Mouse (Mus musculus) induced T-regulatory cell, adult 2 months (primary cell): ENCODE results near the gene Lrrc45.

Experiments
- DNase-seq: peaks from one replicate; pipeline ENCODE4 v3.0.0-alpha.2; 2012; ENCODE audit warnings: low read depth

Lrrc45 gene

GRCm38 (mm10) chr11:120713580-120714518 is at the start of gene Lrrc45, which contains the start of gene Cenpx:
Gene Lrrc45 (plus strand): TSS chr11:120713925.
Gene Cenpx (minus strand): TSS chr11:120713738.
- peak; percentile 99 for DNase-seq

GRCm38 (mm10) chr11:120665406-120665805 is 48.3 kb upstream of the Lrrc45 start:
- no peak for DNase-seq

- no peak for DNase-seq
Observed at GRCm38 (mm10) chr11:120666617-120667016, 47.1 kb upstream of the Lrrc45 start.

GRCm38 (mm10) chr11:120672687-120673593 is 40.8 kb upstream of the Lrrc45 start, which contains the start of gene Aspscr1:
Gene Aspscr1 (plus strand): TSS chr11:120672973.
- peak; percentile 98 for DNase-seq

DNA sequence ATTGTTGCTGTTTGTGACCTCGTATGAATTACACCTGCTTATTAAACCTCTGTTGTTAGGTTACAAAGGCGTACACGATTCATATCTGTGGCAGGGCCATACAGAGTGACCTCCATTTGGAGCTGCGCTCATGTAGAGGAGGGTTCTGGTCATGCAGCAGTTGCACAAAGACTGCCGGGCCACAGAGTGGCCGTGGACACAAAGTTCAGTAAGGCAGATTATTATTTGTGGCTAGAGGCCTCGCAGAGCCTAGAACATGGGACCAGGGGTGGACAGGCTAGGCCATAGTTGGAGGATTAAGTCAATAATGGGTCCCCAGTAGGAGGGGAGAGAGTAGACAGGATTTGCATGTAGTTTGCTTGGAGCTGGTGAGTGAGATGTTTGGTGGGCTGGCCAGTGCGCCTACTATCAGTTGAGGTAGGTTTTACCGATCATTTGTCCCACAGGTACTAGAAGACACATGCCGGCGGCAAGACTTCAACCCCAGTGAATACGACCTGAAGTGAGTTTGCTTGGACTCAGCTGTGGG is 40.1 kb upstream of the Lrrc45 start:
- no peak for DNase-seq

DNA sequence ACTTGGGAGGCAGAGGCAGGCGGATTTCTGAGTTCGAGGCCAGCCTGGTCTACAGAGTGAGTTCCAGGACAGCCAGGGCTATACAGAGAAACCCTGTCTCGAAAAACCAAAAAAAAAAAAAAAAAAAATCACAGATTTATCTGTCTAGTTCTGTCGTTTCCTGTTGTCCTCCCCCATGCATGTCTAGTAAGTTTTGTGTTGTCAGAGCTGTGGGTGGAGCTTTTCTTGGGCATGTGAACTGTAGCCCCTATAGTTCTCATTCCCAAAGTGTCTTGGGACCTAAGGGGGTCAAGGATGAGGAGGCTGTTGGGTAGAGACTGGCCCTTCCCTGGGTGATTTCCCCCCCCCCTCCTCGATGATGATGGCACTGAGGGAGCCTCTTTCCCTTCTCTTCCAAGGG is 37.9 kb upstream of the Lrrc45 start:
- DNase-seq, result peak; percentile 57

DNA sequence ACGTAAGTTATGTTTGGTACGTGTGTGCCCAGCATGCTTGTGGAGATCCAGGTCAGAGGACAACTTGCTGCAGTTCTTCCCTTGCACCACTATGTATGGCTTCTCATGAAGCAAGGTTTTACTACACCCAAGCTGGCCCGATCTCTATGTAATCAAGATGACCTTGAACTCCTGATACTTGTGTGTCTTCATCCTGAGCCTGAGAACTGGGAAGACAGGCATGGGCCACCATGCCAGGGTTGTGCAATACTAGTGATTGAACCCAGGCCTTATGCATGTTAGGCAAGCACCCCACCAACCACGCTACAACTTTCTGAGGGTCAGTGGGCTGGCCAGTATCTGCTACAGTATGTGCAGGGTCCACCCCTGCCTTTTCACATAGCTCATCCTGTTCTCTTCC is 36.8 kb upstream of the Lrrc45 start:
- DNase-seq, result no peak

GRCm38 (mm10) chr11:120679909-120680308 is 33.8 kb upstream of the Lrrc45 start:
- DNase-seq, result peak; percentile 61

- no peak for DNase-seq
Observed at GRCm38 (mm10) chr11:120682683-120683082, 31.0 kb upstream of the Lrrc45 start.

DNA sequence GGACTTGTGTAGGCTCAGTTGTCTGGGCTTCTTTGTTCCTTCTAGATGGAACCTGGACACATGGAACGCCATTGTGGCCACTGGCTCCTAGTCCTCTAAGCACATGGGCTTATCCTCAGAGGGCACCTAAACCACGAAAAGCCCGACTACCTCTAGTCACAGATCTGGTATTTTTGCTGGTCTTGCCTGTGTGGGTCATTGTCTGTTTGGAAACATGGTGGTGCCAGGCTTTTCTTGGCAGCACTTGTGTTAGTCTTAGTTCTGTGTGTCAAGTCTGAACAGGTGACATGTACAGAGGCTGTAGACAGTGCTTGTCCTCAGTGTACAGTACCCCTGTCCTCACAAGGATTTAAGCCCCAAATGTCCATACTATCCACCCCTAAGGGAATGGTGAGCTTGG is 30.2 kb upstream of the Lrrc45 start:
- no peak for DNase-seq

DNA sequence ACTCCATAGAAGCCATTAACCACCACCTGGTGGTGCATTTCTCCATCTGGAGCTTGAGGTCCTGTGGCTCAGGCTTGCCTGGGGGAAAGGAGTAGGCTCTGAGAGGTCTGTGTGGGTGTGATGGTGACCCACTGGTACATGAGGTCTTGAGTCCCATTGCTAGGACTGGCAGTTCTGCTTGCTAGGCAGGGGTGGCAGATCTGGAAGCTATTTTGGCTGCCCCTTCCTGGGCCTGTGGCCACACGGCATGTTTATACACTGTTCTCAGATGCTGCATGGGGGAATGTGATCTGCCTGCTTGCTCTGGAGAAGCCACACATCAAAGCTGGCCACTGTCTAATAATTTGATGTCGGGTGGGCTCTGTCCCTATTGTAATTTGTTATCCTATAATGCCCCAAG is 29.6 kb upstream of the Lrrc45 start:
- DNase-seq, result no peak

DNA sequence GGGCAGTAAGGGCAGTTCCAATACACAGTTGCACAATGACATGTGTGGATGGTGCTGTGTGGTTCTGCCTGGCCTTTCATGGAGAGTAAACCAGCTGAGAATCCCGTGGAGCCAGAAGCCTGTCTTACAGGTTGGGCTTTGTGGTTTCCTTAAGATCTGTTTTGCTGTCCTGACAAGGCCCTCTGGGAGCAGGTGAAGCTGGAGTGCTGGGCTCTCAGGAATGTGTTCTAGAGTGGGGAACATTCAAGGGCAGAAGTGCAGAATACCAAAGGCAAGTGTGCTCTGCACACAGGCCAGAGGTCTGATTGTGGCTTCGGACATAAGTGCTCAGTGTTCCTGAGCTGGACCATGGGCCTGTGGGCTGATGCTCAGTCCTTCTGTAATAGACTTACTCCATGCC is 29.1 kb upstream of the Lrrc45 start:
- DNase-seq, result no peak

- DNase-seq, result no peak
Observed at GRCm38 (mm10) chr11:120686650-120687272, 27.0 kb upstream of the Lrrc45 start.

DNA sequence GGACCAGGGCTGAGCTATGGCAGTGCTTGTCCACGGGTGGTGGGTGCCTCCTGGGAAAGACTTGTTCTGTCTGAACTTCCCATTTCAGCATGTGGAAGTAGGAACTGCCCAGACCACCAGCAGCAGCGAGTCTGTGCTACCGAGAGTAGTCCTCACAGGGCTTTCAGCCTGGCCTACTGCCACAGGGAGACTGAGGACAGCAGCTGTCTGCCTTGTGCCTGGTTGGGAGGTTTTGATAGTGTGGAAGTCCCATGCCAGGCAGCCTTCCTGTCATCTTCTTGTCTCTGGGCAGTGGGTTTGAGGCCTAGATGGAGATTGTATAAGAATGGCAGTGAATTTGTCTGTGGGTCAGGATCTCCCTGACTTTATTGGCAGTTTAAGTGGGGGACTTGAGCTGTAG is 24.4 kb upstream of the Lrrc45 start:
- no peak for DNase-seq

DNA sequence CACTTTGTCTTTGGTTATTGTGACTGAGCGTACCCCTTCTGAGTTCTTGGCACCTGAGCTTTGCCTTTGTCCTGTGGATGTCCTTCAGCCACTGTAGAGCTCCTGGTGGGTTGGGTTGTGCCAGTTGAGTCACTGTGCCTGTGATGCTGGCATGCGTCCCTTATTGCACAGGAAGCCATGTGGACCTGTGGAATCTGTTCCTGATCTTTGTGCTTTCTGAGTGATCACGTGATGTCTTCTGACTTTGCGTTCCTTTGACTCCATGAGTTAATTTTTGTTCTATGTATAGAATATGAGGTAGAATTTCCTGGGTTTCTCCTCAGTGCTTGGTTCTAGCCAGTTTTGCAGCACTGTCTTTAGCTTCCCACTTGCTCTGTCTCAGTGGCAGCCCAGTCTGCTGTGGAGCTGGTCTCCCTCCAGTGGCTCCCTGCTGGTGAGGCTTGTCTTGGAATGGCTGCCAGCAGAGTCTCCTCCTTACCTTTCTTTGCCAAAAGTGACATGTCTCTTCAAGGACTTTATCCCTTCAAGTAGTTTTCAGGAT is 21.2 kb upstream of the Lrrc45 start:
- no peak for DNase-seq

DNA sequence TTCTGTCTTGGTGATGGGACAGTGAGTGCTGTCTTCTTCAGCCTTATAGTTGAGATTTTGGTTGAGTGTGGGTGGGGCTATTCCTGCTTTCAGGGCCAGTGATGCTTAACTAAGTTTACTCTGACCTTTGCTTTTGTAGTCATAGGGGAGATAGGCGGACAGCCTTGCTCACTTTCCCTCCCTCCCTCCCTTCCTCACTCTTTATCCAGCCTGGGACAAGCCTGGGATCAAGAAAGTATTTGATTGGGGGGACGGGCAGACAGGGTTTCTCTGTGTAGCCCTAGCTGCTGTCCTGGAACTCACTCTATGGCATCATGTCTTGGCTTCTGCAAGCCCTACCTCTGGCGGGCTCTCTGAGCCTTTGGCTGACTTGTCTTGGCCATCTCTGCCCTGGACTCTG is 20.3 kb upstream of the Lrrc45 start:
- DNase-seq, result no peak

- DNase-seq, result no peak
Observed at GRCm38 (mm10) chr11:120695184-120695583, 18.5 kb upstream of the Lrrc45 start.

GRCm38 (mm10) chr11:120695641-120696040 is 18.1 kb upstream of the Lrrc45 start:
- DNase-seq, result no peak

- no peak for DNase-seq
Observed at GRCm38 (mm10) chr11:120696568-120696967, 17.2 kb upstream of the Lrrc45 start.

- no peak for DNase-seq
Observed at GRCm38 (mm10) chr11:120697741-120698140, 16.0 kb upstream of the Lrrc45 start.

DNA sequence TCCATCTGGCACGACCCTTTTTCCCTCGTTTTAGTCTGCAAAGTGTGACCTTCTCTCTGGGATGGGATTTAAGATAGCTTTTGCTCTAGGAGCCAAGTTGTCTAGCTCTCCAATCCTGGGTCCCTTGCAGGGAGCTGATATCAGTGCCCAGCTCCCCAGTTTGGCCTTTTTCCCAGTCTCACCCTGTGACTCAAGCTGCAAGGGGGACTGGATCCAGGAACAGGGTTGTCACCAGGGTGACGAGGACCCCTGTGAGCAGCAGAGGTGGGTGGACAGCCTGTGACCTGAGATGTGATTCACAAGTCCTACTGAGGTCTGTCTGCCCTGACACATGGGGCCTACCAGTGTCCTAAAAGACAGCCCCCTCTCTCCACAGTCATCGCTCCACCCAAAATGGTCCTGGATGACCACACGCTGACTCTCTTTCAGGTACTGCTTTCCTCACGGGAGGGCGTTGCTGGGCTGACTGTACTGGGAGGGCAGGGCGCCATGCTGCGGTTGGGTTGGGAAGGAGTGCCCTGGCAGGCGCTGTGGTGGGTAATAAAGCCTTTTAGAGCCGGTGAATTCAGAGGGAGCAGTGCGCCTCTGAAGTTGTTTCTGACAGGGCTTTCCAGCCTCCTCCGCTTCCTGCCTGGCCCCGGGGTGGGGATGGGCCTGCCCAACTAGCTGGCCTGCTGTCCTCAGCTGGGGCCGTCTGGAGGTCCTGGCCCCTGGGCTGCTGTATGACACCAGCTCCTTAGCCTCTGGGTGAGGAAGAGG is 9.8 kb upstream of the Lrrc45 start:
- DNase-seq, result no peak
